Mouse (Mus musculus): ENCODE measurements around the gene Thsd7a. TPM values are rescaled to one million over a fixed set of nuclear protein-coding genes. Genes with fewer than 3 reads are reported as not detected.

Thsd7a gene
- polyA plus RNA-seq, 1 experiment from 2014 or later = 0.51 TPM

DNA sequence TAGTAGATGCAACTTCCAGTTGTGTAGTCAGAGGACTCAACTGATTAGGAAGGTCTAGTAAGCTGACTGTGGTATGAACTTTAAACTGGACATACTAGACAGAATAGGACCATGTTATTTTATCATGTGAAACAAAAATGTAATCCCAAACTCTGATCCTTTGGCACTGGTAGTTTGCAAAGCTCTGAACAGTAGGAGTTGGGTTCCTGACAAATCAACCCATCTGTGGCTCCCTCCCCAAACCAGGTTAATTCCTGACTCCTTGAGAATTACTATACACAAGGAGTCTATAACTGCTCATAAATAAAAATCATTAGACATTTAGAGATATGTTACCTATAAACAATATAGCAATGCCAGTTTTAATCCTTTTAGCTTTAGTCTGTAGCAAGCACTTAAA lies 231.5 kb downstream of the Thsd7a start:
- no peak for DNase-seq (ENCODE audit: low spot score)

DNA sequence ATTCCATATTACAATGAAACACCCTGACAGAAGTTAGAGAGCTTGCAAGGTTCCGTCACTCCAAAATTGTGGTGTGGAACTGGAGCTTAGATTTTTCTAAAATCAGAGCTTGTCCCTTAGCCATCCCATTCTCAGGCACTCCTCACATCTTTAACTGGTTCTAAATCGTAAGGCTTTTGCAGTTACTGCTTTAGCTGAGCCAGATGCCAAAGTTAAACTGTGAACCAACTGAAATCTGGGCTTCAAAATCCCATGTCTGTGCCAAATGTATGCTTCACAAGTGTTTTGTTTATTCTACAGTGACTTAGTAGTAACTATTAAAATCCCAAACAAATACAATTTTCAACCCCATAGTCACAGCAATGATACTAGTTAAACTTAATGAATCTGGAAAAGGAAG lies 242.3 kb downstream of the Thsd7a start:
- no peak for DNase-seq (ENCODE audit: low spot score)

- DNase-seq (ENCODE audit: low spot score) = no peak
Observed at GRCm38 (mm10) chr6:12503867-12504266, 245.3 kb downstream of the Thsd7a start.

GRCm38 (mm10) chr6:12500888-12501287 lies 248.3 kb downstream of the Thsd7a start:
- no peak for DNase-seq (ENCODE audit: low spot score)

- DNase-seq (ENCODE audit: low spot score) = no peak
Observed at GRCm38 (mm10) chr6:12499866-12500265, 249.3 kb downstream of the Thsd7a start.

DNA sequence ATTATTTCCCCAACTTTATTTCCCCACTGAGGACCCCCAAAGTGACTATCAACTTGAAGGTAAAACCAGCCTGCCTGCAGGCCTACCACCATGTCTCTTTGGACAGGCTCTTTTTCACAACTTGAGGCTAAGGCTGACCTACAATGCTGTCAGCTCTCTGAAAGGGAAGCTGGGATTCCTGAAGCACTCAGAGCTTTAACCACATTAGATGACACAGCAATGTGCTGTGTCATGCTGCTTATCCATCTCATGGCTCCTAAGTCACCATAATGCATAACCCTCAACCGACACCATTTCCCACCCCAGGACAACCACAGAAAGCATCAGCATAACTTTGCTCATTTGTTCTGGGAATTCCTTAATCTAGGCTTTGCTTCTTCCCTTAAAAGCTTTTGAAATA lies 255.6 kb downstream of the Thsd7a start:
- DNase-seq (ENCODE audit: low spot score) = no peak

DNA sequence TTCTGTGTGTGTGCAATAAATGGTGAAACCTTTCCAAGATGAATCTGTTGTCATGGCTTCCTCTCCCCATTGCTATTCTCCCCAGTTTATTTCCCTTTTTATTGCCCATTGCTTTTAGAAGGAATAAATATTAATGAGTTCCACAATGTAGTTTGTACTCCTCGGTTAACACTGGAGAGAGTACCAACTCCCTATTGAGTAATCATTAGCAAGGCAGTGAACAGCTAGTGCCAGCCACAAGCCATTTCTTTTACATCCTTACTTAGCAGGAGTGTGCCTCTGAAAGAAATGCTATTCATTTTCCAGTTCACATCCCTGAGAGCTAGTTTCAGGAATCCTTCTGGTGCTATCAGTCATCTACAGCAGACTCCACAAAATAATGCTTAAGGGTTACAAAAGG lies 260.3 kb downstream of the Thsd7a start:
- no peak for DNase-seq (ENCODE audit: low spot score)

- DNase-seq (ENCODE audit: low spot score) = no peak
Observed at GRCm38 (mm10) chr6:12481527-12482163, 267.6 kb downstream of the Thsd7a start.

DNA sequence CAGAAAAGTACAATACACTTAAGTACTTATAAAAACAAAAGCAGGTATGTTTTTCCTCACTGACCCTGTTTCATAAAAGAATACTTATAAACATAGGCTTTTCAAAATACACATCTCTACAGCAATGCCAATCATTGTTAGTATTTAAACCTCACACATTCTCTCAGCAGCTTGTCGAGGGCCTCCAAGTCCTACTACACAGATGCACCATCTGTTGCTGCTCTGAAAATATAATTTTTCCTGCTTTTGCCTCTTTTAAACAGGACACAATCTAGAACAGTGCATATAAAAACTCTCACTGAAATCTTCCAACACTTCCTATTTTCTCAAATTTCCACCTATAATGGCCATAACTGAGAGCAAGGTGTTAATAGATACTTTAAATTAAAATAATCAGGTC lies 270.9 kb downstream of the Thsd7a start:
- DNase-seq (ENCODE audit: low spot score) = no peak

DNA sequence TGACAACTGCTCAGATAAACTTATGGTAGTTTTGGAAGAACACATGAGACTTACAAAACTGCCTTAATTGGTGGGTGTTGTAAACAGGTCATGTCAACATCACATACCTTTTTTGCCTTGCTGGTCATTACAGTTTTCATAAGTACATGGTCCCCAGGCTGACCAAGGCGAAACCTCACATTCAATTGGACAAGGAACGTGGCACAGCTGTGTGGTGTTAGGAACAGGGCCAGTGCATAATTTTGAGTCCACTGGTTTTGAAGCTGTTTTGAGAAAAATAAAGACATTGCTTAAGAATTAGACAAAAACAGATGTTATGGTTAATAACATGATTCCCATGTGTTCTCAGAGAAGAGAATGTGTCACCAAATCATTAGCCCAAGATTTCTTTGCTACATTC lies 278.3 kb downstream of the Thsd7a start:
- DNase-seq (ENCODE audit: low spot score) = no peak

GRCm38 (mm10) chr6:12467339-12468124 lies 281.7 kb downstream of the Thsd7a start:
- no peak for DNase-seq (ENCODE audit: low spot score)

DNA sequence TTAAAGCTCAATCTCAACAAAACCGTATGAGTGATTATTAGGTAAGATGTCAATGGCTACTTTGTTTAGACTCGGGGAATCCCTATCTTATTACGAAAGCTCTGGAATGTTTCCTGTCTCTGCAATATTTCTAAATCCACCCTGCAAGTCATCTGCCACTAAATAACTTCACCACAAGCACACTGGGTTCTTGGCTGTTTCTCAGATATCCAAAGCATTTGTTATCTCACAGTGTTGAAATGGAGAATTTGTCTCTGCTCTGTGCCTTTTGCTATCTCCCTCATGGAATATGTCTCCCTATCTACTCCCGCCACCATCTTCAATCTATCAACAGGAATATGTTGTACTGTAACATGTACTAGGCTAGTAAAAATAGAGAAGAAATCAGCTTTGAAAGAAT lies 290.4 kb downstream of the Thsd7a start:
- DNase-seq (ENCODE audit: low spot score) = no peak

DNA sequence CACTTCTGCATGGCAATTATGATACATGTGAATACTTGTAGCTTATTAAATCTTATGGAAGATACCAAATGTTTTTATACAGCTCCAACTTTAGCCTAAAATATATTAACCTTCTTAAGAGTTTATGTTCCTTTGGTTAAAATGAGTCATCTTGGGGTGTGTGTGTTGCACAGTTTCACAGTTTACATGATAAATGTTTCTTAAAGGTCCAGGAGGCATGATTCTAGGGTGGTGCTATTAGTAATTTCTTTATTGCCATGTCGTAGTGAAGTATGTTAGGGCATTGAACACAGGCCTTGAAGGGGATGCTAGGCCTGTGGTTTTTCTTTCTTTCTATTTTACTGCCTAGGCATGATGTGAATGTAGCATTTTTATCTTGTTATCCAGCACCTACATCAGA lies 291.8 kb downstream of the Thsd7a start:
- DNase-seq (ENCODE audit: low spot score) = no peak

GRCm38 (mm10) chr6:12454876-12455485 lies 294.2 kb downstream of the Thsd7a start:
- DNase-seq (ENCODE audit: low spot score) = no peak

- DNase-seq (ENCODE audit: low spot score) = no peak
Observed at GRCm38 (mm10) chr6:12454132-12454531, 295.1 kb downstream of the Thsd7a start.

DNA sequence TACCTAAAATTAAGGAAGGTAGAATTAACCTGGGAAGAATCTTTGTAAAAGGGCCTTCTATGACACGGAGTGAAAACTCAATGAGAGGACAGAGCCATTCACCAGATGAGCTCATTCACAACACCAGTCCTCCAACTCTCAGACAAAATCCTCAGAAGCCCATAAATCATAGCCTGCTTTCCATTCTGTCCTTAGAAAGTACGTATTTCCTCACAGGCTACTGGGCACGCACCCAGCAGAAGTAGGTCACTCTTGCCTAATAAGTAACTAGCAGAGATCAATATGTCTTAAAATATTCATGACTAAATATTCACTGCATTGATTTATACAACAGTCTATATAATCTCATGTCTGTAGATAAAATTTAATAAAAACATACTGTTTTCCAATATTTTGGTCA lies 300.4 kb downstream of the Thsd7a start:
- no peak for DNase-seq (ENCODE audit: low spot score)

- no peak for DNase-seq (ENCODE audit: low spot score)
Observed at GRCm38 (mm10) chr6:12445486-12445885, 303.7 kb downstream of the Thsd7a start.

DNA sequence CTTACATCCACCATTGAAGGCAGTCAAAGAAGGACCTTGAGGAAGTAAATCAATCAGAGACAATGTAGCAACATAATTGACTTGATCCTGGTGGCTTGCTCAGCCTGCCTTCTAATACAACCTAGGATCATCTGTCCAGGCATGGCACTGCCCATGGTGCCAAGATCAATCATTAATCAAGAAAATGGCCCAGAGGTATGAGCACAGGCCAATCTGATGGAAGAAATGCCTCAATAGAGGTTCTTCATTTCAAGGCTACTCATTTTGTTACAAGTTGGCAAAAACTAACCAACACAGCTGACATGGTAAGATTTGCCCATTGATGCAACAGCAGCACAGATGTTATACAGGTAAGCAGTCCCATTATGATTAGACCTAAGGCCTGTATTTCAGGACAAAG lies 309.6 kb downstream of the Thsd7a start:
- DNase-seq (ENCODE audit: low spot score) = no peak

- DNase-seq (ENCODE audit: low spot score) = no peak
Observed at GRCm38 (mm10) chr6:12419070-12419469, 330.1 kb downstream of the Thsd7a start.

GRCm38 (mm10) chr6:12416976-12417375 lies 332.2 kb downstream of the Thsd7a start:
- no peak for DNase-seq (ENCODE audit: low spot score)

- DNase-seq (ENCODE audit: low spot score) = no peak
Observed at GRCm38 (mm10) chr6:12404441-12404840, 344.8 kb downstream of the Thsd7a start.

DNA sequence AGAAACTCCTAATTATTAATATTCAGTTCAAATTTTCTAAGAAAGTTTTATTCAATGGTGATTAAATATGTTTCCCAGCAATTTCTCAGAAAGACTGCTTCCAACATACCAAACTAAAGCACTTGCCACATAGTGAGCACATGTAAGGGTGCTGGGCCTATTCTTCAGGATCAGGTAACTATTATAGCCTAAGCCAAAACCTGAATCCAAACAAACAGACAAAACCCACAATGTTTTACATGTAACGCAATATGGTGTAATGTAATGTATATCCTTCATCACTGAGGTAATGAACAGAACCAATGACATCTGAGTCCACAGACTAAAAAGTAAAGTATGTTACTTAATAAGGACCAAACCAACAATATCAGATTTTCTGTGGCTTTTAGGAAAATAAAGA lies 346.2 kb downstream of the Thsd7a start:
- no peak for DNase-seq (ENCODE audit: low spot score)

All from thymus, postnatal 0 days (tissue).